Mouse (Mus musculus) layer of hippocampus, postnatal 25 days (tissue): Measurements from ENCODE around the gene Ccnb2. TPM values are rescaled to one million over a fixed set of nuclear protein-coding genes. Genes with fewer than 3 reads are reported as not detected.
A peak's percentile ranks its signal among the peaks of the same experiment; 100 is the strongest.
"Not testable (repeated sequence)": the region's sequence is repeated elsewhere in the genome, so short reads cannot be mapped to it uniquely, and the experiment has no call there.

Experiments
- DNase-seq, 2 experiments: peaks; one replicate each; pipeline ENCODE4 v3.0.0; 2022; ENCODE audit warnings: mixed read lengths in 2 of 2, low spot score in 1 of 2; ENCODE audit errors: extremely low spot score in 1 of 2
- total RNA-seq, 2 experiments: library from RNA; stranded (reverse); gene quantifications; 2 replicates each; pipeline ENCODE4 v1.2.3; 2021

Gene Ccnb2
- 1 to 10 TPM; 1.1 to 1.4 TPM for total RNA-seq

DNA sequence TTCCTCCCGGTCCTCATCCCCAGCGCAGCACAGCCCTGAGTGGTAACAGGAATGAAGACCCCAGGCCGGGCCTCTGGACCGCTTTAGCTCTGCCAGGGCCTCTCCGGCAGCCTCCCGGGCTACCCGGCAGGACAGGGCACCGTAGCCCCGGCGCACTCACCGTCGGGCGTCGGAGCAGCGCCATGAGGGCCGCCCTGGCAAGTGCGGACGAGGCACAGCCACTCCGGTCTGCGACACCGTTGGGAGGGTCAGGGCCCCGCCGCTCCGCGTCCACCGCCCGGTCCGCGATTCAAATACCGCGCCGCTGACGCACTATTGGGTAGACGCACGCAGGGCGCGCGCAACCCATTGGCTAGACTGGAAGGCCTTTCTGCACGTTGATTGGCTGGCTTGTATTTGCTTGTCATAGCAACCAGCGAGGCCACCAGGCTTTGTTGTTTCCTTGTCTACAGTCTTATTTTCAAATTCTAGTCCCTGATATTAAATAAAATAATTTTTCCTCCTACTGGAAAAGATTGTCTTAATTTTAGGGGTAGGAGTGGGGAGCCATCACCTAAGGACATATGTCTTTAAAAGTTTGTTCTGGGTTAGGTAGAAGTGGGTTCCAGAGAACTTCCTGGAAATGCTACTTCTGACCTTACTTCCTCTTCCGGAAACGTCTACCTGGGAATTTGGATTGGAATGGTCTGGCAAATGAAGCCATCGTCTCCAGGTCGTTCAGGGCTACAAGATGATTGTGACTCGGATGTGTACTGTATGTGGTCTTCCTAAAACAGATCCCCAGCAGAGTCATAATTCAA, at the start of gene Ccnb2:
Ccnb2 (minus strand) TSS at position 291 of the 800 bp plus-strand sequence.
- DNase-seq = peak; percentile 37 to 73

GRCm38 (mm10) chr9:70463091-70463490, 41.7 kb upstream of the Ccnb2 start:
- DNase-seq = not testable (repeated sequence)

GRCm38 (mm10) chr9:70452371-70452770, 31.0 kb upstream of the Ccnb2 start:
- DNase-seq = no peak

DNA sequence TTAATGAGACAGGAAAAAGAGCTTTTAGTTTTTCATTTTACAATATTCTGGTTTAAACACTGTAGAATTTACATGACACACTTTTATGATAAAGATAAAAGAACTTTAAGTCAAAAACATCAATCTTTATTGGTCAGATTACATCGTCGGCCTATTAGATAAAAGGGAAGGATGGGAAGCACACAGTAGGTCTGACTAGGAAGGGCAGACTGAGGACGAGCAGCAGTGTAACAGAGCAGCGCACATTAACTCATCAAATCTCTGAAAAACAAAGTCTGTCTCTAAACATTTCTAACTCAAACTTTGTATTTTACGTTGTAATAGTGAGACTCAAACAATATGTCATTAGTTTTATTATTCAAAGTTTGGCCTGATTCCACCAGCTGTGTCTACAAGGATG, 27.7 kb upstream of the Ccnb2 start:
- DNase-seq = no peak

GRCm38 (mm10) chr9:70439959-70440358, 18.6 kb upstream of the Ccnb2 start:
- DNase-seq = no peak

DNA sequence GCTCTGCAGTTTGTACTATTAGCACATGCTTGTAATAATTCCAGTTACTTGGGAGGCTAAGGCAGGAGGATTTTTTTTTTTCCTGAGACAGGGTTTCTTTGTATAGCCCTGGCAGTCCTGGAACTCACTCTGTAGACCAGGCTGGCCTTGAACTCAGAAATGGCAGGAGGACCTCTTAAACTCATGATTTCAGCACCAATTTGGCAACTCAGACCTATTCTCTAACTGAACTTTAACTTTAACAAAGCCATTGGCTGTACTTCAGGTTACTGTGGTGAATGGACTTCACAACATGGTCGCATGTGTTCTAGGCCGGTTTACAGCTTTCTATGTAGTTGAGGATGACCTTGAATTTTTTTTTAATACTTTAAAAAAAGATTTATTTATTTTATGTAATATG, 1.3 kb upstream of the Ccnb2 start:
- no peak for DNase-seq

- DNase-seq = no peak
Observed at GRCm38 (mm10) chr9:70416412-70416811, 4.9 kb downstream of the Ccnb2 start.

DNA sequence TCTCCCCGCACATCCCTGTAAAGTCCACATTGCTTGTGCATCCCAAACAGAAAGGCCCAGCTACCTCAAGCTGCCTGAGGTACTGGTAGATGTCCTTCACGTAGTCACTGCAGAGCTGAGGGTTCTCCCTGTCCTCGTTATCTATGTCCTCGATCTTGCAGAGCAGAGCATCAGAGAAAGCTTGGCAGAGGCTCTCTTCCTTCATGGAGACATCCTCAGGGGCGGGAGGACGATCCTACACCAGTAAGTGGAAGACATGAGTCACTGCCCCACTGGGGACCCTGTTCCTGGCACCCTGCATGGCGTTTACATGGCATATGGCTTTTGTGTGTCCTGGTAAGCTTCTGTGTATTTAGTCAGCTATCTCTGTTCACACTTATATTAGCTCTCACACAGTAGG, 8.3 kb downstream of the Ccnb2 start:
- DNase-seq = no peak

GRCm38 (mm10) chr9:70410668-70411067, 10.7 kb downstream of the Ccnb2 start:
- DNase-seq = no peak

DNA sequence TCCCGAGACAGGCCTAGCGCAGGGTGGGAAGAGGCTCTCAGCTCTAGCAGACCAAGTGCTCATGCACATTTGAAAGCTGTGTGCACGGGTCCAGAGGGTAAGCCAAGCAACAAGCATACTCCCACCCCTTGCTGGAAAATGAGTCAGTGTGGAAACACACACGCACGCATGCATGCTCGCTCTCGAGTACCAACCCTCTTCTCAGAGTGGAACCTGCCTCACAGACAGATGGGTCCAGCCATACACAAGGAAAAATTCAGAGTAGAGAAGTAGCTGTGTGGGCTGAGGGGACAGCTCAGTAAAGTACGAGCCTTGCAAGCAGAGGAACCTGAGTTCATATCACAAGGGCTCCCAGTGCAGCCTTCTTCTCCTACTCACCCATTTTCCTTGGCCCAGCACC, 11.6 kb downstream of the Ccnb2 start:
- DNase-seq = no peak

DNA sequence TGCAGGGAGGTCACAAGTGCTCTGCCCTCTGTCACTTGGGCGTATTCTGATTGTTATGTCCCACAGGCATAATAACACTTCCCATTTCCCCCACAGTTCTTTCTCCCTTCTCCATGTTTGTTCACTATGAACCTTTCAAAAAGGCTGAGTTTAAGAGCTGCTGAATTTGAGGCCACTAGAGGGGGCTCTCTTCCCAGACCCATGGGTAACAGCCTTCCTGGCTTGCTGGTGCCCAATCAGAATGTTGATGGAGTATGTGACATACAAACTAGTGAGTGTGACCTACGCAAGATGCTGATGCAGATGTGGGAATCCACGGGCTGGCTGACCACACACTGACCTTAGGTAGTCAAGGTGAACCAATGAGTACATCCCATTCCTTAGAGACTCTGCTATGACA, 12.6 kb downstream of the Ccnb2 start:
- peak in 1 of 2 experiments; percentile 26 for DNase-seq

GRCm38 (mm10) chr9:70406596-70406995, 14.8 kb downstream of the Ccnb2 start:
- DNase-seq = no peak

- no peak for DNase-seq
Observed at GRCm38 (mm10) chr9:70401937-70402539, 19.3 kb downstream of the Ccnb2 start.

GRCm38 (mm10) chr9:70396083-70396482, 25.3 kb downstream of the Ccnb2 start:
- DNase-seq = no peak

- DNase-seq = peak in 1 of 2 experiments; percentile 26
Observed at GRCm38 (mm10) chr9:70395617-70396016, 25.7 kb downstream of the Ccnb2 start.

- DNase-seq = peak in 1 of 2 experiments; percentile 49
Observed at GRCm38 (mm10) chr9:70392563-70392907, 28.8 kb downstream of the Ccnb2 start.

DNA sequence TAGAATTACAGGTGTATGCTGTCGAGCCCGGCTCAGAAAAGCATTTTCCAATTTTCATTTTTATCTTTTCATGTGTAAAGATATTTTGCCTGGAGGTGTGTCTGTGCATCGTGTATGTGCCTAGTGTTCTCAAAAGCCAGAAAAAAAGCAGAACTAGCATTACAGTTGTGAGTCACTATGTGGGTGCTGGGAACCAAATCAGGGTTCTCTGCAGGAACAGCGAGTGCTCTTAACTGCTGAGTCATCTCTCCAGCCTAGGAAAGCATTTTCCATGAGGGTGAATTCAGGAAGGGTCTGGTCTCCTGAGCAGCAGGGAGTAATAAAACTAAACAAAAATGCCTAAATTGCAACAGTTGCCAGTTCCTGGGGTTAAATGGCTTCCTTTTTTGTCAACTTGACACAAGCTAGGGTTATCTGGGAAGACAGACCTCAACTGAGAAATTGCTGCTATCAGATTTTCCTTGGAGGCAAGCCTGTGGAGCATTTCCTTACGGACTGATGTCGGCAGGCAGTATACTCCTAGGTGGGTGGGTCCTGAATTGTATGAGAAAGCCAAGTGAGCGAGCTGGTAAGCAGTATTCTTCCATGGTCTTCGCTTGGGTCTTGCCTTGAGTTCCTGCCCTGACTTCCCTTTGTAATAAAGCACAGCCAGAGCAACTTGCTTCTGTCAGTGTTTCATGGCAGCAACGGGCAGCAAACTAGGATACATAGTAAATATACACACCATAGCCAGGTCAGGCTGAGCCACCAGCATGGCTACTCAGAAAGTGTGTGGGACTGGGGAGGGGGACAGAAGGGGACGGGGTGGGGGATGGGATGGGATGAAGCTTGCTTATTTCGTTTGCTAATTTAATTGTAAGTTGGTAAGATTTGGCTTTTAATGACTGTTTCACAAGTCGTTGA, 29.4 kb downstream of the Ccnb2 start:
- DNase-seq = no peak

GRCm38 (mm10) chr9:70391042-70391441, 30.3 kb downstream of the Ccnb2 start:
- DNase-seq = no peak

DNA sequence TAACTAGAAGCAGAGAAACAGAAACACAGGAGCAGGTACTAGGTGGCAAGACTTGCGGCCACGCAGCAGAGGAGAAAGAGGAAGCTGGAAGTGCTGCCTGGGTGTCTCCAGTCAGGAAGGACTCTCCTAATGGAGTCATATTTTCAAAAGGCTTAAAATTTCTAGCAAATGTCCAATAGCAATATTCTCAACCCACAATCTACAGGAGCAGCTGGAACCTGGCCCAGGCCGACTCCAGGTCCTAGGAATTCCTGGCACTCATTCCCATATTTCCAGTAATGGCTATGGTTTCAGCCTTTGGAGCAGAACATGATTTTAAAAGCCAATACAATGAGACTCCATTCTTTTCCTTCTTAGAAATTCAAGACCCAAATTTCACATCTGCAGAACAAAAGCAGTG, 31.8 kb downstream of the Ccnb2 start:
- no peak for DNase-seq

- no peak for DNase-seq
Observed at GRCm38 (mm10) chr9:70387410-70388119, 33.8 kb downstream of the Ccnb2 start.
